Mouse (Mus musculus): Measurements from ENCODE around the gene Dusp21. TPM values are rescaled to one million over a fixed set of nuclear protein-coding genes. Genes with fewer than 3 reads are reported as not detected.

Gene Dusp21
- polyA plus RNA-seq, 1 experiment from 2014 or later: not detected

DNA sequence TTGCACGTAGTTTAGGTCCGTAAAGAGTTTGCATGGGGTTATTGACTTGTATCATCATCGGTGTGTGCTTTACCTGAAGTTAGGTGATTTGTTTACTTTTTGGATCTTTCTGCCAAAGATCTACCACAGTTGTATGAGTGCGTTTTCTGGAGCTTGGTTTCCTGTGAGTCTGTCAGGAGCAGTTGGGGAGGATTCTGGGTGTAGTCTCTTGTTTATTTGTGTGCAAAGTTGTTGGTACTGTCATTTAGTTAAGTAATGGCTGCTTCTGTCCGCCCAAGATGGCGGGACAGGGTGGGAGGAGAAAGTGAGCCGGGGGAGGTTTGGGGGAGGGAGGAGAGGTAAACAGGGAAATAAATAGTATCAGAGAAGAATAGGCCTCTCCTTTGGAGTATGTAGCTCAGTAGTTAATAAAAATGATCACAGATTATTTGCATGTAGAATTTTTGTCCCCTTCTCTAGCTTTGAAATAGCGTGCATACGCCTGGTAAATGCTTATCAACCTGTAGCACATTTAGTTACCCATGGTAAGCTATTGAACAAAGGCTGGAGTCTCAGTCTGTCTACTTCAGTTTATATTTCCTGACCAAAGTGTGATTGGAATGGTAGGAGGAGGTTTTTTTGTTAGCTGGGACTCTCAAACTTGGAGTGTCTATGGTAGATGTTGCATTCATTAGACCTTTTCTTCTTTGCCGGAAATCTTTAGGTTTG lies 18.4 kb downstream of the Dusp21 start:
- no peak for TF ChIP-seq CTCF (IDR thresholded peaks at IDR 0.05)
- no peak for TF ChIP-seq EP300 (IDR thresholded peaks at IDR 0.05)
- H3K9me3 ChIP-seq (ENCODE audit: low read length): no peaks in the 10 kb centered on the region
- no peaks in the 10 kb centered on the region for H3K4me1 ChIP-seq (ENCODE audit: insufficient read depth, low read depth, low read length)
- peak overlapping the region; percentile 71 for H3K9ac ChIP-seq (replicated peaks; ENCODE audit: low read depth)
- DNase-seq (ENCODE audit: low spot score) (peak; percentile 48), ATAC-seq (no peak)
- H3K4me3 ChIP-seq (ENCODE audit: low read depth, low read length): peak overlapping the region; percentile 82
- H3K4me2 ChIP-seq (replicated peaks; ENCODE audit: low read depth, low read length): peak overlapping the region; percentile 59
- H3K36me3 ChIP-seq (ENCODE audit: insufficient read depth, low read length): no peaks in the 10 kb centered on the region
- 2% methylated on average over 10 of the region's 10 CpGs for WGBS
- H3K27me3 ChIP-seq (replicated peaks; ENCODE audit: insufficient read depth, low read length): no peaks in the 10 kb centered on the region
- H3K27ac ChIP-seq (ENCODE audit: low read length): peak overlapping the region; percentile 97

GRCm38 (mm10) chrX:18165121-18165520 lies 19.5 kb downstream of the Dusp21 start:
- 32% methylated on average over 2 of the region's 2 CpGs for WGBS
- Histone ChIP-seq H3K4me2 (replicated peaks; ENCODE audit: low read depth, low read length) (peak overlapping the region; percentile 59; the same call in 1 of the 2 replicates), H3K4me3 (ENCODE audit: low read depth, low read length) (peak overlapping the region; percentile 82; the same call in 1 of the 2 replicates)

DNA sequence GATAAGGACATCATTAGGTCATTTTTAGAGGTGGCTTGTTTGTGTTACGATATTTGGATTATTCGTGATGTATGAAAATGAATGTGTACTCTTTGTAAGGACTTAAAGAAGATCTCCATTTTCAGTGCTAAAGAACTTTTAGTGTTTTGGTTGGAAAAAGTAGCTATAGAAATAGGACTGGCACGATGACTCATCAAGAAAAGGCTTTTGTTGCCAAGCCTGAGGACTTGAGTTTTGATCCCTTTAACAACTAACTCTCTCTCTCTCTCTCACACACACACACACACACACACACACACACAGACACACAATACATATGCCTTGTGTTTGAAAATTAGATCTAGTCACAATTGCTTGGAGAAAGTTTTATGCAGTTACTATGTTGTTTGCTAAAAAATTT lies 21.3 kb downstream of the Dusp21 start:
- H3K4me1 ChIP-seq (ENCODE audit: insufficient read depth, low read depth, low read length): no peaks in the 10 kb centered on the region
- no peaks in the 10 kb centered on the region for H3K27me3 ChIP-seq (replicated peaks; ENCODE audit: insufficient read depth, low read length)
- H3K9ac ChIP-seq (replicated peaks; ENCODE audit: low read depth): no peak overlapping the region
- no peak overlapping the region for H3K4me3 ChIP-seq (ENCODE audit: low read depth, low read length)
- H3K36me3 ChIP-seq (ENCODE audit: insufficient read depth, low read length): no peaks in the 10 kb centered on the region
- 46% methylated on average over 3 of the region's 3 CpGs for WGBS
- ATAC-seq (no peak), DNase-seq (ENCODE audit: low spot score) (peak; percentile 32)
- H3K4me2 ChIP-seq (replicated peaks; ENCODE audit: low read depth, low read length): no peak overlapping the region
- TF ChIP-seq CTCF (IDR thresholded peaks at IDR 0.05): no peak
- no peak for TF ChIP-seq EP300 (IDR thresholded peaks at IDR 0.05)
- H3K27ac ChIP-seq (ENCODE audit: low read length): no peak overlapping the region
- no peaks in the 10 kb centered on the region for H3K9me3 ChIP-seq (ENCODE audit: low read length)

More at GRCm38 (mm10) chrX:18165121-18165520, 19.5 kb downstream of the Dusp21 start:
- Histone ChIP-seq H3K4me1 (ENCODE audit: insufficient read depth, low read depth, low read length) (no peaks in the 10 kb centered on the region), H3K9me3 (ENCODE audit: low read length) (no peaks in the 10 kb centered on the region), H3K9ac (replicated peaks; ENCODE audit: low read depth) (no peak overlapping the region), H3K27me3 (replicated peaks; ENCODE audit: insufficient read depth, low read length) (no peaks in the 10 kb centered on the region), H3K36me3 (ENCODE audit: insufficient read depth, low read length) (no peaks in the 10 kb centered on the region), H3K27ac (ENCODE audit: low read length) (no peak overlapping the region)
- DNase-seq (ENCODE audit: low spot score) (no peak), ATAC-seq (no peak)
- TF ChIP-seq CTCF (IDR thresholded peaks at IDR 0.05) (no peak), EP300 (IDR thresholded peaks at IDR 0.05) (no peak)

GRCm38 (mm10) chrX:18168940-18169339 lies 23.3 kb downstream of the Dusp21 start:
- Histone ChIP-seq H3K27me3 (replicated peaks; ENCODE audit: insufficient read depth, low read length) (no peaks in the 10 kb centered on the region), H3K4me2 (replicated peaks; ENCODE audit: low read depth, low read length) (no peak overlapping the region), H3K4me1 (ENCODE audit: insufficient read depth, low read depth, low read length) (no peaks in the 10 kb centered on the region; the same call in 1 of the 2 replicates), H3K9ac (replicated peaks; ENCODE audit: low read depth) (no peak overlapping the region), H3K9me3 (ENCODE audit: low read length) (no peaks in the 10 kb centered on the region), H3K27ac (ENCODE audit: low read length) (no peak overlapping the region), H3K36me3 (ENCODE audit: insufficient read depth, low read length) (no peaks in the 10 kb centered on the region), H3K4me3 (ENCODE audit: low read depth, low read length) (no peak overlapping the region)
- TF ChIP-seq CTCF (IDR thresholded peaks at IDR 0.05) (peak; percentile 44), EP300 (IDR thresholded peaks at IDR 0.05) (no peak)
- ATAC-seq (no peak), DNase-seq (ENCODE audit: low spot score) (no peak)
- WGBS: 89% methylated on average over 1 of the region's 1 CpGs

- TF ChIP-seq EP300 (IDR thresholded peaks at IDR 0.05) (no peak), CTCF (IDR thresholded peaks at IDR 0.05) (no peak)
- no peaks in the 10 kb centered on the region for H3K9me3 ChIP-seq (ENCODE audit: low read length)
- H3K4me1 ChIP-seq (ENCODE audit: insufficient read depth, low read depth, low read length): no peaks in the 10 kb centered on the region; the same call in 1 of the 2 replicates
- H3K36me3 ChIP-seq (ENCODE audit: insufficient read depth, low read length): no peaks in the 10 kb centered on the region
- H3K9ac ChIP-seq (replicated peaks; ENCODE audit: low read depth): no peak overlapping the region
- H3K4me2 ChIP-seq (replicated peaks; ENCODE audit: low read depth, low read length): no peak overlapping the region; the same call in 1 of the 2 replicates
- peak; percentile 16; the same call in 1 of the 2 replicates for ATAC-seq
- 5% methylated on average over 4 of the region's 4 CpGs for WGBS
- no peak overlapping the region for H3K4me3 ChIP-seq (ENCODE audit: low read depth, low read length)
- no peak overlapping the region for H3K27ac ChIP-seq (ENCODE audit: low read length)
- no peaks in the 10 kb centered on the region for H3K27me3 ChIP-seq (replicated peaks; ENCODE audit: insufficient read depth, low read length)
- DNase-seq (ENCODE audit: low spot score): no peak
Observed at GRCm38 (mm10) chrX:18174831-18175230, 29.2 kb downstream of the Dusp21 start.

DNA sequence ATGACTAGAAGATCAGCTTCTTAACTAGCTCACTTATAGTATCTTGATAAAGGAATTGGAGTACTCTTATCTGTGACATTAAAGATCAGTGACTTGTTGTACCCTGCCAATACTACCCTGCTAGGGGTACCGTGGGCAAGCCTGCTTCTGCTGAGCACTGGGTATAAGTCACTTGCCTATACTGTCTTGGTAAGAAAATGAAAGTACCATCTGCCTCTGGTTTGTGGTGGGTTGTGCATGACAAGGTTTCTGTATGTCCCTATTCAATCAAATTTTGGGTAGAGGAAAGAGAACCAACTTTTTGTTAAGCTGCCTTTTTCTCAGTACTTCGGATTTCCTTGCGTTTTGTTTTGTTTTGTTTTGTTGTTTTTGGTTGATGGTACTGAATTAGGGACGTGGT lies 32.1 kb downstream of the Dusp21 start:
- no peak overlapping the region for H3K9ac ChIP-seq (replicated peaks; ENCODE audit: low read depth)
- no peak overlapping the region for H3K27ac ChIP-seq (ENCODE audit: low read length)
- H3K4me1 ChIP-seq (ENCODE audit: insufficient read depth, low read depth, low read length): no peaks in the 10 kb centered on the region; the same call in 1 of the 2 replicates
- H3K4me3 ChIP-seq (ENCODE audit: low read depth, low read length): no peak overlapping the region
- H3K4me2 ChIP-seq (replicated peaks; ENCODE audit: low read depth, low read length): no peak overlapping the region
- ATAC-seq (no peak), DNase-seq (ENCODE audit: low spot score) (no peak)
- TF ChIP-seq CTCF (IDR thresholded peaks at IDR 0.05) (no peak), EP300 (IDR thresholded peaks at IDR 0.05) (no peak)
- no peaks in the 10 kb centered on the region for H3K27me3 ChIP-seq (replicated peaks; ENCODE audit: insufficient read depth, low read length)
- no peaks in the 10 kb centered on the region for H3K9me3 ChIP-seq (ENCODE audit: low read length)
- WGBS: 86% methylated on average over 4 of the region's 4 CpGs
- no peaks in the 10 kb centered on the region for H3K36me3 ChIP-seq (ENCODE audit: insufficient read depth, low read length)

Data from lung, postnatal 0 days (tissue).